Comparison of ENCODE assay signal across 10 mouse cellular contexts in the genomic region with DNA sequence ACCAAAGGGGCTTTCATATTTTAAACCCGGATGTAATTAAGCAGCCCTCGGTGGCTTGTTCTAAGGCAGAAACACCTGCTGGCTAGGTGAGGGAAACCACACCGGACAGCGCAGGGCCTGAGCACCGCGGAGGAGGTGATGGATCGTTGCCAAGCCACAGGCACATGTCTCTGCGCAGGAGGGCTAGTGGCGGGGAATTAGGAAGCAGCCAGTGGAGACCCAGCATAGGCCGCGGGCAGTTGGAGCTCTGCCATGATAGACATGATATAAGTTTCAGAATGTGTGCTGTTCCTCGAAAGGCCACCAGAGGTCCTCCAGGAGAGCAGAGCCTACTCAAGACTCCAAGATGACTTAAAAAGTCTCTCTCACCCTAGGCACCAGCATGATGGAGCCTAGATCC. TPM values are rescaled to one million over a fixed set of nuclear protein-coding genes. Genes with fewer than 3 reads are reported as not detected.
DNase-seq lines count a peak whose midpoint lies in the region; ATAC-seq and TF ChIP-seq lines count a peak whose summit lies in the region.
"Had no signal": no experiment of that assay in that cellular context is flagged by ENCODE, and none has a peak within 500 bp of the region (broad histone marks: within the 10 kb centered on the region; RNA-seq: fewer than 3 reads in every experiment).

No protein-coding gene starts in this region.

- WGBS in kidney, embryonic 16.5 days: 73% methylated on average over 12 of the region's 12 CpGs

- peak; percentile 5 for TF ChIP-seq CTCF in ES-Bruce4 (IDR thresholded peaks at IDR 0.05; ENCODE audit: low read depth, low read length)

- H3K9me3 ChIP-seq in kidney, embryonic 16.5 days (ENCODE audit: low read length): no peaks in the 10 kb centered on the region; the same call in 1 of the 2 replicates
- H3K9me3 ChIP-seq in ES-Bruce4 (replicated peaks; ENCODE audit: control insufficient read depth, insufficient read depth, low read length, poor library complexity, severe bottlenecking): no peaks in the 10 kb centered on the region

- no peak overlapping the region for H3K9ac ChIP-seq in kidney, embryonic 16.5 days (replicated peaks; ENCODE audit: low read length)
- H3K9ac ChIP-seq in ES-Bruce4 (ENCODE audit: low read depth, poor library complexity, severe bottlenecking): no peak overlapping the region
- H3K9ac ChIP-seq: embryonic facial prominence, embryonic 13.5 days; neural tube, embryonic 13.5 days had no signal

- no peaks in the 10 kb centered on the region for H3K36me3 ChIP-seq in kidney, embryonic 16.5 days (ENCODE audit: insufficient read depth, low read length)
- H3K36me3 ChIP-seq in ES-Bruce4 (ENCODE audit: control insufficient read depth, insufficient read depth, low read length, poor library complexity, severe bottlenecking): no peaks in the 10 kb centered on the region
- H3K36me3 ChIP-seq: embryonic facial prominence, embryonic 13.5 days; neural tube, embryonic 13.5 days had no signal

- H3K27me3 ChIP-seq in kidney, embryonic 16.5 days (ENCODE audit: insufficient read depth, low read length): no peaks in the 10 kb centered on the region
- no peaks in the 10 kb centered on the region; the same call in 1 of the 2 replicates for H3K27me3 ChIP-seq in ES-Bruce4 (ENCODE audit: control insufficient read depth, insufficient read depth, low read length, poor library complexity, severe bottlenecking)
- H3K27me3 ChIP-seq: embryonic facial prominence, embryonic 13.5 days; neural tube, embryonic 13.5 days had no signal

- no peak for TF ChIP-seq POLR2A in ES-Bruce4 (IDR thresholded peaks at IDR 0.05; ENCODE audit: insufficient read depth, low read length)

- no peak overlapping the region for H3K4me2 ChIP-seq in kidney, embryonic 16.5 days (replicated peaks; ENCODE audit: low read depth, low read length)
- H3K4me2 ChIP-seq: embryonic facial prominence, embryonic 13.5 days; neural tube, embryonic 13.5 days had no signal

- ATAC-seq in kidney, embryonic 16.5 days (ENCODE audit: low FRiP score, low TSS enrichment): no peak
- ATAC-seq in hematopoietic stem cell, adult 5-6 weeks (replicated peaks in 1 of 2; ENCODE audit: insufficient read depth in 1 of 2, low FRiP score in 2 of 2, low TSS enrichment in 1 of 2, low read depth in 1 of 2, poor library complexity in 2 of 2, severe bottlenecking in 2 of 2): peak; percentile 67 to 83

- no peak overlapping the region for H3K4me3 ChIP-seq in kidney, embryonic 16.5 days (ENCODE audit: low read length)
- no peak overlapping the region for H3K4me3 ChIP-seq in ES-Bruce4 (ENCODE audit: low read depth, low read length)
- H3K4me3 ChIP-seq: embryonic facial prominence, embryonic 13.5 days; neural tube, embryonic 13.5 days had no signal

- DNase-seq in kidney, postnatal 4 days: peak; percentile 56 to 57
- DNase-seq in WW6 (ENCODE audit: low read depth, low spot score): peak; percentile 63
- no peak for DNase-seq in layer of hippocampus, adult 9-11 months
- DNase-seq in left cerebral cortex, adult 11 months (ENCODE audit: low spot score): no peak
- DNase-seq in layer of hippocampus, postnatal 36 days: no peak

- TF ChIP-seq EP300 in ES-Bruce4 (IDR thresholded peaks at IDR 0.05; ENCODE audit: insufficient read depth, low read depth, low read length): no peak

- H3K27ac ChIP-seq in kidney, embryonic 16.5 days (ENCODE audit: low read length): no peak overlapping the region
- no peak overlapping the region for H3K27ac ChIP-seq in ES-Bruce4 (ENCODE audit: insufficient read depth, low read length)
- H3K27ac ChIP-seq: embryonic facial prominence, embryonic 13.5 days; neural tube, embryonic 13.5 days had no signal

- H3K4me1 ChIP-seq in kidney, embryonic 16.5 days (ENCODE audit: insufficient read depth, low read length): no peaks in the 10 kb centered on the region
- H3K4me1 ChIP-seq in ES-Bruce4 (ENCODE audit: control insufficient read depth, insufficient read depth, low read length): no peaks in the 10 kb centered on the region
- H3K4me1 ChIP-seq: embryonic facial prominence, embryonic 13.5 days; neural tube, embryonic 13.5 days had no signal

RNA-seq across cellular contexts. Expression of a gene that starts 15.4 kb away (rescaled TPM):
- polyA plus RNA-seq in kidney, embryonic 16.5 days (2015; fragmentation: Nextera tagmentation; extraction: Ambion mirVana): 62.8 and 72.5 TPM in 2 replicates
- polyA plus RNA-seq in ES-Bruce4 (2011; ENCODE audit: insufficient read depth, insufficient read length, low read depth, missing spikeins): 28.9 and 31.6 TPM in 2 replicates
- total RNA-seq in hematopoietic stem cell, adult 5-6 weeks (2017): 24.5 and 33.2 TPM in 2 replicates
- 100 to 1,000 TPM; 131 to 139 TPM for total RNA-seq in layer of hippocampus, postnatal 36 days (2021)

RNA-seq across cellular contexts. Expression of a gene that starts 32.7 kb away (rescaled TPM):
- polyA plus RNA-seq in kidney, embryonic 16.5 days (2015; fragmentation: Nextera tagmentation; extraction: Ambion mirVana): 25.7 and 25.9 TPM in 2 replicates
- 39.5 and 40.1 TPM in 2 replicates for polyA plus RNA-seq in ES-Bruce4 (2011; ENCODE audit: insufficient read depth, insufficient read length, low read depth, missing spikeins)
- 22.2 and 35.4 TPM in 2 replicates for total RNA-seq in hematopoietic stem cell, adult 5-6 weeks (2017)
- total RNA-seq in layer of hippocampus, postnatal 36 days (2021): 100 to 1,000 TPM; 256 to 257 TPM

Comparison
In these comparisons a context has a peak if more than half of its experiments do, and no peak if none do; other contexts are left out.
1. DNase-seq: peak in kidney, postnatal 4 days (2 of 2) and WW6 (single experiment); none in layer of hippocampus, adult 9-11 months (single experiment), left cerebral cortex, adult 11 months (single experiment) and layer of hippocampus, postnatal 36 days (0 of 2).